Mouse (Mus musculus) heart, postnatal 36 days (tissue): ENCODE results near the gene Mcidas. TPM values are rescaled to one million over a fixed set of nuclear protein-coding genes. Genes with fewer than 3 reads are reported as not detected.

Source experiments
- DNase-seq, 2 experiments: peaks; one replicate each; pipeline ENCODE4 v3.0.0; 2021 to 2022
- intact Hi-C: fragments of 180-260 bp; cut with DNase I; formaldehyde crosslinking; loops from one replicate; pipeline ENCODE4 v1.15.1; 2025
- total RNA-seq, 2 experiments: library from RNA; stranded (reverse); gene quantifications; 2 replicates each; pipeline ENCODE4 v1.2.3; 2021

The Mcidas gene
- total RNA-seq: not detected

GRCm38 (mm10) chr13:112993531-112994152 lies at the start of gene Mcidas:
Mcidas (plus strand) TSS chr13:112993845.
- intact Hi-C loops: no loop called here
- DNase-seq: no peak

DNA sequence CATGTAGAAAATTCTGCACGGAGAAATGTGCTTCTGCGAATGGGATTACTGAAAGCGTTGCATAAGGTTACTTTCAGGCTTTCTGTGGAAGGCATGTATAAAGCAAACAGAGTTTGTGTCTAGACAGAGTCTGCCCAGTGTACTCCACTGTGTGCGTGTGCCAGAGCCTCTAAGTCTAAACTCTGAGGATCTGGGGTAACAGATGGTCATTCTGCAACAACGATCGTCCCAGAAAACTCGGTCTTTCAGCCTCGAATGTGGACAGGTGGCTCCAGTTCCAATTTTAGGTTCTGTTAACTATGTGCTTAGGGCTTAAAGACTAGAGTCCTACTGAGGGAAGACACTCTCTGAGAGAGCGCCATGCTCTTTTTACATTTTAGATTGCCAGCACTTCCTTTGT lies 48.3 kb upstream of the Mcidas start:
- DNase-seq: no peak
- intact Hi-C loops: no loop called here

DNA sequence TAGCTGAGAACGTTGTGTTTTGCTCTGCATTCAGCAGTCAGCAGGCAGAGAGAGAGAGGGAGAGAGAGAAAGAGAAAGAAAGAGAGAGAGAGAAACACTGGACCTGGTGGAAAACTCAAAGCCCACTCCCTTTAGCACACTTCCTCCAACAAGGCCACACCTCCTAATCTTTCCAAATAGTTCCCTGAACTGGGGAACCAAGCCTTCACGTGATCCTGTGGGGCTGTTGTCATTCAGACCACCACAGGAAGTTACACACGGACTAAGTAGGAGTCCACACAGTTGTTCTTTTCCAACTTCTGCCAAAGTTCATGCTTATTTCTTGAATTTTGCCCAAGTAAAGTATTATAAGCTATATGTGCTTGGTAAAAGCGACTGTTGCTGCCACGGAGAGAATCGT lies 47.7 kb upstream of the Mcidas start:
- intact Hi-C loops: no loop called here

DNA sequence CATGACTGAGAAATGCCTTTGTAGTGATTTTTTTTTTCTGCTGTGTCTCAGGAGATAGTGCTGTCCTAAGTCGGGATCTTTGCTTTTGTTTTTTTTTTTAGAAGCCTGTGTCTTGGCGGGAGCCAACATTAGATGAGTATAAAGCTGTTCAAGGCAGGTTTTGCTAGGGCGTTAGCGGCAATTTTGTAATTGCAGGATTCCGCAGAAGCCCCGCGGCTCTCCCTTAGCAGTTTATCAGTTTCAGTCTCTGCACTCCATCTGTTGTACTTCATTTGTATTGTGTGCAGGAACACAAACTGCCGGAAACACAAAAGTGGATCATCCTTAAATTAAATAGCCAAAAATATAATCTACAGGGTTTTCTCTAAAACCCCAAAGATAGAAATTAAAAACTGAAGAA lies 39.6 kb upstream of the Mcidas start:
- DNase-seq: no peak
- intact Hi-C loops: no loop called here

More for the DNA sequence above, 47.7 kb upstream of the Mcidas start:
- no peak for DNase-seq

GRCm38 (mm10) chr13:112963081-112963480 lies 30.6 kb upstream of the Mcidas start:
- DNase-seq: no peak
- intact Hi-C loops: no loop called here

DNA sequence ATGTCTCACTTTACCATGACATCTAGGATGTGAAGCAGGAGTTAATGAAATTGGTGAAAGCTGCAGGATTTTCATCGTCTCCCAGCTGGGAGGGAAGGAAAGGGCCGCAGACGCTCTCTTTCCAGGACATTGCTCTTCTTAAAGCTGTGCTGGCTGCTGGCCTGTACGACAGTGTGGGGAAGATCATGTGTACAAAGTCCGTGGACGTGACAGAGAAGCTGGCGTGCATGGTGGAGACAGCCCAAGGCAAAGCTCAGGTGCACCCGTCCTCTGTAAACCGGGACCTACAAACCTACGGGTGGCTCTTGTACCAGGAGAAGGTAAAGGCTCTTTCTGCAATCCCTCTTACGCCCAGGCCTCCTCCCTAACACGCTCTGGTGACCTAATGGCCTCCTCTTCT lies 29.2 kb upstream of the Mcidas start:
- intact Hi-C loops: no loop called here
- no peak for DNase-seq

GRCm38 (mm10) chr13:112967267-112967666 lies 26.4 kb upstream of the Mcidas start:
- no peak for DNase-seq
- intact Hi-C loops: no loop called here

DNA sequence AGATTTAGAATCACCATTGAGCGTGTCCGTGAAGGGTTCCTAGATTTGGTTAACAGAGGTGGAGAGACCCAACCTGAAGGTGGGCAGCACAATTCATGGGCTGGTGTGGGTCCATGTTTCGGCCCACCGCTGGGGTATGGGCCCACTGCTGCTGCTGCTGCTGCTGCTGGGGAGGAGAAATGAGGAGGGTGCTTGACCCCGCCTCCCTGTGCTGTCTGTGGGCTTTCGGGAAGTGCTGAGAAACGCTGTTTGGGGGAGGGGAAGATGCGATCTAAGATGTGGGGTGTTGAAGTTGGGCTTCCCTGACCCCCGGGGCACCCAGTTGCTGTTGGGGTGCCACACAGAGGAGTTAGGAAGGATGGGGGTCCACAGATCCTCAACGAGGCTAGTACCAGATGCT lies 16.9 kb upstream of the Mcidas start:
- intact Hi-C loops: no loop called here
- DNase-seq: no peak

- DNase-seq: no peak
- intact Hi-C loops: loop anchor here (5.0 kb wide), 1 partner anchor 59 kb away; the partner anchor contains the start of genes Dhx29 and Mtrex
These were observed 7.8 kb upstream of the Mcidas start for GRCm38 (mm10) chr13:112985605-112986450.

DNA sequence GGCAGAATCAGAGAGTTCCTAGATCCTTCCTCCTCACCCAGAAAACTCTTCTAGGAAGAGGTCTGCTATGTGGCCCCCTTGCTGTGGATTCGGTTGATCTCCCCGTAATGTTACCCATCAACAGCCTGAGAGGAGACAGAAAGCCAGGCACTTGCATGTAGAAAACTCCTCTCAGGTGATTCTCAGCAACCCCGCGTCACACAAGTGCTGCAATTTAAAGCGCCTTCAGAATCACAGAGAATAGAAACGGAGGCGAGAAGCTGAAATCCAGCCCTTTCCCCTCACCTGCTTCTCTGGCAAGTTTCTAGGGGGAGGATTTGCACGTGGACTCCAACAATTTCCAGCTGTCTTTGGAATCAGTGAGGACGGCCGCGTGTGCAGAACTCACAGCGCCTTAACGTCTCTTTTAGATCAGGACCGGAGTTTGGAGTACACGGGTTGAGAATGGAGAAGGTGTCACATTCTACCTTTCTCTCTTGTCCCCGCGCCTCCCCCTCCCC lies 7.1 kb upstream of the Mcidas start:
- intact Hi-C loops: loop anchor here (5.0 kb wide), 1 partner anchor 59 kb away; the partner anchor contains the start of genes Dhx29 and Mtrex
- no peak for DNase-seq

DNA sequence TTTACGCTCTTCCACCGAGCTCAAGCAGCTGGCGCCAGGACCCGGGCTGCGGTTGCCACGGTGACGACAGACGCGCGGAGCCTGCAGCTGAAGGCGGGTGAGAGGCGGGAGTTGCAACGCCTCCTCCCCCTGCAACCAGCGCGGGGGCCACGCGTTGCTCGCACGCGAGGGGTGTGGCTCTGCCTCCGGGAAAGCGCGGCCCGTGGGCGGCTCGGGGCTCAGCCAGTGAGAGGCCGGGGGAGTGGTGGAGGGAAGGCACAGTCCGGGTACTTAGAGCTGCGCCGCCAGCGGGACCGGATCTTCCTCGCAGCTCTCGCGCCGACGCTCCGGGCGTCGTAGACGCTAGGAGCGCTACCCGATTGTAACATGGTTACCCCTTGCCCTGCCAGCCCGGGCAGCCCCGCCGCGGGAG lies 6.1 kb upstream of the Mcidas start, which contains the start of gene Ccno:
Ccno (plus strand) TSS at position 271 of the 412 bp plus-strand sequence.
- intact Hi-C loops: loop anchor here (5.0 kb wide), 1 partner anchor 60 kb away; the partner anchor contains the start of genes Dhx29 and Mtrex
- DNase-seq: peak; percentile 86 to 91

GRCm38 (mm10) chr13:112987991-112988390 lies 5.7 kb upstream of the Mcidas start:
- intact Hi-C loops: loop anchor here (2.0 to 5.0 kb wide), 2 partner anchors 47 to 61 kb away; partner anchors contain the start of genes Cdc20b, Dhx29 and Mtrex

DNA sequence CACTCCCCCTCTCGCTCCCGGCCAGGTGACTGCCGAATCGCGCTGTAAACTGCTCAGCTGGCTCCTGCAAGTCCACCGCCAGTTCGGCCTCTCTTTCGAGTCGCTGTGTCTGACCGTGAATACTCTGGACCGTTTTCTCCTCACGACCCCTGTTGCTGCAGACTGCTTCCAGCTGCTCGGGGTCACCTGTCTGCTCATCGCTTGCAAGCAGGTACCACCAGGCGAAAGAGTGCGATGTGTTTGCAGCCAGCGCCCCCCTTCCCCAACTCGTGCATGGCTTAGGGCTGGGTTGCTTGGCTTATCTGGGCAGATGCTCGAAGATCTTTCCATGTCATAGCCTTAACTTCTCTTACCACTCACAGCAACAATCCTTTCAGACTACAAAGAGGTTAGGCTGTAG lies 4.8 kb upstream of the Mcidas start:
- intact Hi-C loops: loop anchor here (2.0 to 5.0 kb wide), 2 partner anchors 46 to 62 kb away; partner anchors contain the start of genes Cdc20b, Dhx29 and Mtrex
- DNase-seq: no peak

More at GRCm38 (mm10) chr13:112987991-112988390, 5.7 kb upstream of the Mcidas start:
- DNase-seq: no peak

DNA sequence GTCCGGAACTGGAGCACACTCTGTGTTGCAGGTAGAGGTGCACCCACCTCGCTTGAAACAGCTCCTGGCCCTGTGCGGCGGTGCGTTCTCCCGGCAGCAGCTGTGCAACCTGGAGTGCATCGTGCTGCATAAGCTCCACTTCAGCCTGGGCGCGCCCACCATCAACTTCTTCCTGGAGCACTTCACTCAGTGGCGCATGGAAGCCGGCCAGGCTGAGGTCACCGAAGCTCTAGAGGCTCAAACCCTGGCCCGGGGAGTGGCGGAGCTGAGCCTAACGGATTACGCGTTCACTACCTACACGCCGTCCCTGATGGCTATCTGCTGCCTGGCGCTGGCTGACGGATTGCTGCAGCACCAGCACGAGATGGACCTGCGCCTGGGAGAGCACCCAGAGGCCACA lies 4.1 kb upstream of the Mcidas start:
- intact Hi-C loops: loop anchor here (2.0 to 5.0 kb wide), 2 partner anchors 45 to 62 kb away; partner anchors contain the start of genes Cdc20b, Dhx29 and Mtrex
- DNase-seq: no peak

- DNase-seq: no peak
- intact Hi-C loops: no loop called here
These were observed 3.3 kb upstream of the Mcidas start for GRCm38 (mm10) chr13:112990346-112990745.

DNA sequence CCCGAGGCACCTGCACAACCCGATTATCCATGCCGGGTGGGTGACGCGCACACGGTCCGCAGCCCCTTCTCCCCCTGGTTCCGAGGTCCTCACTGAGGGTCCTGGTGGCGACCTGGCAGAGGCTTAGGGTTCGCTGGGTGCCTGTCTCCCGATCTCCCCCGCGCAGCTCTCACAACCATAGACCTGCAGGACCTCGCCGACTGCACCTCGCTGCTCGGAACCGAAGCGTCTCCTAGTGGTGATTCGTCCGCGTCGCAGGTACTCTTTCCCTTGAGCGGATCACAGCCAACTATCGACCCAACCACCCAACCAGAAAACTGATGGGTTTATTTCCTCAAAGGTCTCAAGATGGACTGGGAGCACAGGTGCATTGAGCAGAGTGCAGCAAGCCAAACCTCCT lies 546 bp downstream of the Mcidas start:
- intact Hi-C loops: no loop called here
- DNase-seq: peak in 1 of 2 experiments; percentile 46

- no peak for DNase-seq
- intact Hi-C loops: no loop called here
These were observed 2.8 kb downstream of the Mcidas start for GRCm38 (mm10) chr13:112996407-112996806.

- intact Hi-C loops: no loop called here
- no peak for DNase-seq
These were observed 3.7 kb downstream of the Mcidas start for GRCm38 (mm10) chr13:112997369-112997768.

DNA sequence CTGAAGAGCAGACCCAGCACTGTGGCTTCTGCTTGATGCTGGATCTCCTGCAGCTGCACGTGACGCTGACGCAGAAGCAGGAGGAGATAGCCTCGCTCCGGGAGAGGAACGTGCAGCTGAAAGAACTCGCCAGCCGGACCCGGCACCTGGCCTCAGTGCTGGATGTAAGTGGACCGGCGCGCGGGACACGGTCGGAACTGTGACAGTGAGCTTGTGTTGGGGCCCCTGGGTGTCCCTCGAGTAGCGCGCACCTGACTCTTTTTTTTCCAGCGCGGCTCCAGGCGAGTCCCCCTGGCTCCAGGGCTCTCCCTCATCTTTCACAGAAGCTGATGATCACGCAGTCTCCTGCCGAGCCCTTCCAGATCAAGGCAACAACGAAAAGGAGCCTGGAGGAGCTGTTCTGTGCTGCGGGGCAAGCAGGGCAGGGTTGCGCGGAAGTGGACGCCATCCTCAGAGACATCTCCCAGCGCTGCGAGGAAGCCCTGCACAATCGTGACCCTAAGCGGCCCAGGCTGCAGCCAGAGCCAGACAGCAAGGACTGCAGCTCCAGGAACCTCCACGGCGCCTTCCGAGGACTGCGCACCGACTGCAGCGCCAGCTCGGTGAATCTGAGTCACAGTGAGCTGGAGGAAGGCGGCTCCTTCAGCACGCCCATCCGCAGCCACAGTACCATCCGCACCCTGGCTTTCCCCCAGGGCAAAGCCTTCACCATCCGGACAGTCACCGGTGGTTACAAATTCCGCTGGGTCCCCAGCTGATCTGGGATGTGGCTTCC lies 5.0 kb downstream of the Mcidas start:
- peak in 1 of 2 experiments; percentile 17 for DNase-seq
- intact Hi-C loops: no loop called here

GRCm38 (mm10) chr13:113000090-113000489 lies 6.4 kb downstream of the Mcidas start:
- no peak for DNase-seq
- intact Hi-C loops: no loop called here
